Mouse (Mus musculus) intestine, postnatal 0 days (tissue): Measurements from ENCODE around the gene Pirt. TPM values are rescaled to one million over a fixed set of nuclear protein-coding genes. Genes with fewer than 3 reads are reported as not detected.

Experiments
- ATAC-seq: fragments of 200-750 bp; cut with Nextera tagmentation; 2 replicates; pipeline ENCODE4 v1.8.0; 2017; ENCODE audit warnings: mild to moderate bottlenecking, moderate TSS enrichment, moderate library complexity
- H3K27ac ChIP-seq: fragments of 300-500 bp; sonication (generic); 2 replicates; pipeline ENCODE4 v1.5.1; 2014; ENCODE audit warnings: mild to moderate bottlenecking, low read depth, low read length, moderate library complexity
- H3K27me3 ChIP-seq: fragments of 300-500 bp; sonication (generic); replicated peaks from 2 replicates; pipeline ENCODE4 v1.6.1; 2014; ENCODE audit warnings: low read length, mixed read lengths; ENCODE audit not compliant: control insufficient read depth, insufficient read depth
- H3K36me3 ChIP-seq: fragments of 300-500 bp; sonication (generic); 2 replicates; pipeline ENCODE4 v1.6.1; 2014; ENCODE audit warnings: mild to moderate bottlenecking, moderate library complexity; ENCODE audit not compliant: control insufficient read depth, insufficient read depth
- H3K4me1 ChIP-seq: fragments of 300-500 bp; sonication (generic); replicated peaks from 2 replicates; pipeline ENCODE4 v1.6.1; 2014; ENCODE audit warnings: antibody characterized with exemption, low read length, mixed read lengths; ENCODE audit not compliant: control insufficient read depth, insufficient read depth
- H3K4me2 ChIP-seq: fragments of 300-500 bp; sonication (generic); replicated peaks from 2 replicates; pipeline ENCODE4 v1.6.1; 2014; ENCODE audit warnings: low read depth, mild to moderate bottlenecking, moderate library complexity
- H3K4me3 ChIP-seq: fragments of 300-500 bp; sonication (generic); 2 replicates; pipeline ENCODE4 v1.5.1; 2014; ENCODE audit warnings: low read depth, low read length
- H3K9ac ChIP-seq: fragments of 300-500 bp; sonication (generic); 2 replicates; pipeline ENCODE4 v1.6.1; 2014; ENCODE audit warnings: mild to moderate bottlenecking, low read depth, low read length
- H3K9me3 ChIP-seq: fragments of 300-500 bp; sonication (generic); 2 replicates; pipeline ENCODE4 v1.6.1; 2016; ENCODE audit warnings: mixed run types; ENCODE audit not compliant: control insufficient read depth
- CTCF ChIP-seq: sonication (generic); IDR thresholded peaks from 2 replicates; pipeline ENCODE4 v1.5.1; 2016; ENCODE audit warnings: low read depth, mild to moderate bottlenecking, control low read depth, antibody characterized with exemption, moderate library complexity
- WGBS: fragments of 180-500 bp; shearing (Covaris S2); extraction: QIAGEN DNeasy Blood & Tissue Kit; methylation state at CpG from one replicate; pipeline ENCODE4 v1.1.7; 2014; 5-methylcytosine and 5-hydroxymethylcytosine counted together
- polyA plus RNA-seq: library from polyadenylated mRNA; unstranded; fragments of >200 nt; fragmentation: Nextera tagmentation; extraction: Ambion mirVana; gene quantifications from 2 replicates; pipeline ENCODE4 v1.2.1, GENCODE M21; 2015

Pirt gene
- polyA plus RNA-seq, 1 experiment from 2014 or later: 4.0 TPM

- H3K9me3 ChIP-seq: no peaks in the 10 kb centered on the region
- peak; percentile 59 for TF ChIP-seq CTCF
- H3K27ac ChIP-seq: 0 out of 2 replicates have a peak overlapping the region, but pooled peaks have one; percentile 65
- H3K36me3 ChIP-seq: no peaks in the 10 kb centered on the region
- WGBS: 49% methylated on average over 2 of the region's 2 CpGs
- ATAC-seq: peak; percentile 82
- H3K4me2 ChIP-seq: no peak overlapping the region
- H3K4me1 ChIP-seq: no peaks in the 10 kb centered on the region
- H3K9ac ChIP-seq: no peak overlapping the region; the same call in 1 of the 2 replicates
- no peaks in the 10 kb centered on the region for H3K27me3 ChIP-seq
- H3K4me3 ChIP-seq: no peak overlapping the region
Measured at GRCm38 (mm10) chr11:66945224-66945767, 33.5 kb downstream of the Pirt start.

- H3K9ac ChIP-seq: 0 out of 2 replicates have a peak overlapping the region, but pooled peaks have one; percentile 34
- no peak overlapping the region for H3K4me3 ChIP-seq
- peak overlapping the region; percentile 51 for H3K4me2 ChIP-seq
- peak; percentile 76 for ATAC-seq
- peak overlapping the region; percentile 65 for H3K27ac ChIP-seq
- TF ChIP-seq CTCF: peak; percentile 47
- no peaks in the 10 kb centered on the region for H3K36me3 ChIP-seq
- 26% methylated on average over 6 of the region's 6 CpGs for WGBS
- H3K9me3 ChIP-seq: no peaks in the 10 kb centered on the region
- no peaks in the 10 kb centered on the region for H3K27me3 ChIP-seq
- H3K4me1 ChIP-seq: no peaks in the 10 kb centered on the region
Measured at GRCm38 (mm10) chr11:66946521-66946920, 34.7 kb downstream of the Pirt start.

- no peak for TF ChIP-seq CTCF
- H3K4me3 ChIP-seq: no peak overlapping the region
- H3K4me1 ChIP-seq: no peaks in the 10 kb centered on the region
- 0 out of 2 replicates have a peak overlapping the region, but pooled peaks have one; percentile 34 for H3K9ac ChIP-seq
- peak; percentile 41 for ATAC-seq
- no peaks in the 10 kb centered on the region for H3K27me3 ChIP-seq
- 48% methylated on average over 6 of the region's 6 CpGs for WGBS
- peak overlapping the region; percentile 65 for H3K27ac ChIP-seq
- no peaks in the 10 kb centered on the region for H3K9me3 ChIP-seq
- peak overlapping the region; percentile 51 for H3K4me2 ChIP-seq
- no peaks in the 10 kb centered on the region for H3K36me3 ChIP-seq
Measured at GRCm38 (mm10) chr11:66946922-66947321, 35.1 kb downstream of the Pirt start.

GRCm38 (mm10) chr11:66956303-66956702 lies 44.5 kb downstream of the Pirt start, which contains the start of gene Tmem238l:
Tmem238l (plus strand) TSS chr11:66956638.
- Histone ChIP-seq H3K4me2 (peak within 1 kb of the TSS; percentile 51), H3K9ac (no peak within 1 kb of the TSS), H3K27ac (peak within 1 kb of the TSS; percentile 60), H3K36me3 (no peaks in the 10 kb centered on the region), H3K4me1 (peaks cover 3% of the 10 kb centered on the region; the same call in 1 of the 2 replicates), H3K4me3 (0 out of 2 replicates have a peak within 1 kb of the TSS, but pooled peaks have one; percentile 3), H3K27me3 (no peaks in the 10 kb centered on the region), H3K9me3 (no peaks in the 10 kb centered on the region)
- TF ChIP-seq CTCF: 0 out of 2 replicates have a peak, but pooled peaks have one; percentile 4
- WGBS: 44% methylated on average over 9 of the region's 9 CpGs
- ATAC-seq: peak; percentile 65

GRCm38 (mm10) chr11:66960797-66961196 lies 49.0 kb downstream of the Pirt start:
- no peaks in the 10 kb centered on the region for H3K27me3 ChIP-seq
- no peak overlapping the region for H3K9ac ChIP-seq
- 23% methylated on average over 1 of the region's 1 CpGs for WGBS
- H3K36me3 ChIP-seq: no peaks in the 10 kb centered on the region
- H3K4me2 ChIP-seq: peak overlapping the region; percentile 35
- TF ChIP-seq CTCF: no peak
- H3K9me3 ChIP-seq: no peaks in the 10 kb centered on the region
- H3K4me1 ChIP-seq: peaks cover 3% of the 10 kb centered on the region; the same call in 1 of the 2 replicates
- peak; percentile 68 for ATAC-seq
- H3K4me3 ChIP-seq: no peak overlapping the region
- peak overlapping the region; percentile 70 for H3K27ac ChIP-seq

GRCm38 (mm10) chr11:66961447-66962176 lies 49.8 kb downstream of the Pirt start:
- H3K36me3 ChIP-seq: no peaks in the 10 kb centered on the region
- peak overlapping the region; percentile 70 for H3K27ac ChIP-seq
- H3K4me2 ChIP-seq: peak overlapping the region; percentile 35
- ATAC-seq: peak; percentile 62
- H3K27me3 ChIP-seq: no peaks in the 10 kb centered on the region
- peaks cover 3% of the 10 kb centered on the region; the same call in 1 of the 2 replicates for H3K4me1 ChIP-seq
- H3K9me3 ChIP-seq: no peaks in the 10 kb centered on the region
- TF ChIP-seq CTCF: no peak
- WGBS: 43% methylated on average over 12 of the region's 12 CpGs
- H3K9ac ChIP-seq: no peak overlapping the region
- H3K4me3 ChIP-seq: no peak overlapping the region
